Mouse (Mus musculus) adrenal gland, adult 8-10 months (tissue): ENCODE measurements at regions not wholly inside any gene's neighbourhood (a gene's known extent, or its start where the extent isn't known, plus 50 kb on each side); places are given as distances from the start of the nearest gene placed in this dataset.

Source experiments
- DNase-seq: peaks from one replicate; pipeline ENCODE4 v3.0.0; 2022

DNA sequence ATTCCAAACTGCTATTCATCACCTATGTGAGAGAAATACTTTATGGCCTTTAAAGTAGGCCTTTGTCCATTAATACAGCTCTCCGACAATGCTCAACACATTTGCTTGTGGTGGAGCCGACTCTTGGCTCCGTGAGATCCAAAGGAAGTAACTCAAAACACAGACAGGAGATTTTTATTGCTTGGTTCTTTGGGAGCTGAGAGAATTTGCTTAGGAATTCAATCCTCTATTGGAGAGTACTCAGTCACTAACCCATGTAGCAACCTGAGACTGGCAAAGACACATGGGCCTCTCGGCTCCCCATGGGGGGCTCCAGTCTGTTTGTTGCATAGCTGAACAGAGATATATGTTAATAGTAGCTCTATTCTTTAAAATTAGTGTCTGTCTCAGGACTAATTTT, 130.1 kb upstream of the Map3k7 start:
- DNase-seq, result no peak

- no peak for DNase-seq
These were observed 128.8 kb upstream of the Map3k7 start for GRCm38 (mm10) chr4:31835051-31835450.

- no peak for DNase-seq
These were observed 125.3 kb upstream of the Map3k7 start for GRCm38 (mm10) chr4:31838592-31838991.

GRCm38 (mm10) chr4:31849763-31850162, 114.1 kb upstream of the Map3k7 start:
- DNase-seq, result no peak

DNA sequence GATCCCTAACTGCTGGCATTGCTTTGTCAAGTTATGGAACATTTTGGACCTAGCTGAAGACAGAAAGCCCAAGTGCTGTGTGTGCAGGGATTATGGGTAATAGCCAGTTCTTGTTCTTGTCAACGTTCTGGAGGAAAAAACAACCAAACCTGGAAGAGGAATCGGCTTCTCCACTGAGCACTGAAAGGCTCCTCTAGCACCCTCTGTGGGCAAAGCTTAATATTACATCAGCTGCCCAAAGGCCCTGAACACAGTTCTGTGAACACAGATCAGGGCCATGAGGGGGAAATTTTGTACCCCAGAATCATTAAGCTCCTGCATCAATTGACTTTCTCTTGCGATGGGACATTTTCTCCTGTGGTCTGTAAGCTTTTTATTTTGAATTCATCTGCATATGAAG, 112.9 kb upstream of the Map3k7 start:
- no peak for DNase-seq

GRCm38 (mm10) chr4:31853851-31854250, 110.0 kb upstream of the Map3k7 start:
- DNase-seq, result no peak

GRCm38 (mm10) chr4:31860389-31860788, 103.5 kb upstream of the Map3k7 start:
- DNase-seq, result no peak

DNA sequence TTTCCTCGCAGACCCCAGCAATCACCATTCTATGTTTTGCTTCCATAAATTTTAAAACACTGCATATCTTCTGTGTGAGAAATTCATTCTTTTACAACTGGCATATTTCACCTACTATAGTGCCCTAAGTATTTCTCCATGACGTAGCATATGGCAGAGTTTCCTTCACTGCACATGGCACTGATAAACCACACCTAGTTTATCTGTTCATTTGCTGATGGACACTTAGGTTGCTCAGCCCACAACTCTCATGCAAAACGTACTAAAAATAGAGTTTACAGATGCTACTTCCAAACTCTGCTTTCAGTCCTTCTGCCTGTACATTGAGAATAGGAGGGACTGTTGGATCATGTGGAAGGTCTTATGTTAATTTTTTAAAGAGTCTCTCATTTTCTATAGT, 102.7 kb upstream of the Map3k7 start:
- no peak for DNase-seq

GRCm38 (mm10) chr4:31872985-31873983, 90.6 kb upstream of the Map3k7 start:
- no peak for DNase-seq

- DNase-seq, result no peak
These were observed 86.5 kb upstream of the Map3k7 start for GRCm38 (mm10) chr4:31877389-31877788.

DNA sequence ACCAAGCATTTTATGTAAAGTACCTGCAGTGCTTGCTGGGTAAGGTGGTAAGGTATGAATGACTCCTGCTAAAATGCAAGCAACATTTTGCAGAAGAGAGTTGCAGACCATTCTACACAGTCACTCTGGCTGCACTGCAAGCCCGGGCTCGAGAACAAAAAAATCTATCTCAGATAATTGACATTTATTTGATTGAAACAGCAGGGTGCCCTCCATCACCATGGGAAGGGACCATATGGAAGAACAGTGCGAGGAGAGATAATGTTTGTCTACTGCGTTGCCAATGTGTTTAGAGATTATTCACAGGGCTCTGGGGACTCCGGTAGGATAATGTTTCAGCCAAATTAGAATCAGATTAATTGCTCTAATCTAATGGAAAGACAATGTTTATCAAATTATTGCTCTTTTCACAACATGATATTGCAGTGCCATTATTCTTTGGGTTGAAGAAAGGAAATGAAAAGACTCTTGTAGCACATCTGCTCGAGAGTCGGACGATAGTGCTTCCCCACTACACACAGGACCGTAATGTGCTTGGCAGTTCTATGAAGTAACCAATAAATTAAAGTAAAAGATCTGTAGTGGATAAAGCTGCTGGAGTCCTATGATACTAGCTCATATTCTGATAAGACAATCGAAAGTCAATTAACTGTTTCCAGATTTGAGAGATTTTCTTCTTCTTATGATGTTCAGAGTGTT, 85.3 kb upstream of the Map3k7 start:
- DNase-seq, result no peak

- DNase-seq, result no peak
These were observed 84.7 kb upstream of the Map3k7 start for GRCm38 (mm10) chr4:31879192-31879585.

GRCm38 (mm10) chr4:31880213-31880612, 83.7 kb upstream of the Map3k7 start:
- no peak for DNase-seq

- DNase-seq, result no peak
These were observed 74.2 kb upstream of the Map3k7 start for GRCm38 (mm10) chr4:31889673-31890072.

GRCm38 (mm10) chr4:31909086-31909673, 54.7 kb upstream of the Map3k7 start:
- no peak for DNase-seq
